Mouse (Mus musculus) adrenal gland, postnatal 25 days (tissue): ENCODE measurements around the gene Rev3l. TPM values are rescaled to one million over a fixed set of nuclear protein-coding genes. Genes with fewer than 3 reads are reported as not detected.
A peak's percentile ranks its signal among the peaks of the same experiment; 100 is the strongest.
"Not testable (repeated sequence)": the region's sequence is repeated elsewhere in the genome, so short reads cannot be mapped to it uniquely, and the experiment has no call there.

Experiments
- DNase-seq: peaks from one replicate; pipeline ENCODE4 v3.0.0; 2021; ENCODE audit warnings: mixed read lengths
- total RNA-seq: library from RNA; stranded (reverse); gene quantifications from 2 replicates; pipeline ENCODE4 v1.2.3, GENCODE M21; 2021

Rev3l gene
- total RNA-seq, 1 experiment from 2014 or later: 31.1 TPM

GRCm38 (mm10) chr10:39785241-39785640, 53.3 kb downstream of the Rev3l start:
- no peak for DNase-seq

GRCm38 (mm10) chr10:39793295-39793694, 61.4 kb downstream of the Rev3l start:
- DNase-seq: no peak

GRCm38 (mm10) chr10:39811507-39811906, 79.6 kb downstream of the Rev3l start:
- DNase-seq: peak; percentile 33

DNA sequence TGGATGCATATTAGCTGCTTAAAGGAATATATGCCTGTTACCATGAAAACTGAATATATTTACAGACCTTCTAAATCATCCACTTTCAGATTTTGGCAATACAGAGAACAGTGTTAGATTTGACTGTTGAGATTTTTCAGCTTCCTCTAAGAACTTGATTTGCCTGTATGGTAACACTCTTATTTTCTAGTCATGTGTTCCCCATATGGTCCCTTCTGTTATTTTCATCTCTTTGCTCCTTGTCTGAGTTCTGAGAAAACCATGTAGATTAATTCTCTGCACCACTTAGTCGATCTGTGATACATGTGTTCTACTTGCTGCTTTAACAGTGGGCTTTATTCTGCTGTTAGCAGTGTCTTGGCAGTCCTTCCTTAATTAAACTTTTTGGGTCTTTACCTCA, 110.7 kb downstream of the Rev3l start:
- DNase-seq: no peak

DNA sequence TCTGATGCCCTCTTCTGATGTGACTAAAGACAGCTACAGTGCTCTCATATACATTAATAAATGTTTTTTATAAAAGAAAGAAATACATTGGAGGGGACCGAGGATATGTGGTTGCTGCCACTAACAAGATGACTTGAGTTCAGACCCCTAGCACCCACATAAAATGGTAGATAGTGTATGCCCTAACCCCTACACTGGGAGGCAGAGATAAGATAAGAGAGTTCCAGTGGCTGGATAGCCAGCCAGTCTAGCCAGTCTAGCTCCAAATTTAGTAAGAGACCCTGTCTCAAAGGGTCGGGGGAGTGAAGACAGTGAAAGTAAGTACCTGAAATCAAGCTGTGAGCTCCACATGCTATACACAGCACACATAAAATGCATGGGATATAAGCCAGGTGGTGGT, 133.6 kb downstream of the Rev3l start:
- no peak for DNase-seq

DNA sequence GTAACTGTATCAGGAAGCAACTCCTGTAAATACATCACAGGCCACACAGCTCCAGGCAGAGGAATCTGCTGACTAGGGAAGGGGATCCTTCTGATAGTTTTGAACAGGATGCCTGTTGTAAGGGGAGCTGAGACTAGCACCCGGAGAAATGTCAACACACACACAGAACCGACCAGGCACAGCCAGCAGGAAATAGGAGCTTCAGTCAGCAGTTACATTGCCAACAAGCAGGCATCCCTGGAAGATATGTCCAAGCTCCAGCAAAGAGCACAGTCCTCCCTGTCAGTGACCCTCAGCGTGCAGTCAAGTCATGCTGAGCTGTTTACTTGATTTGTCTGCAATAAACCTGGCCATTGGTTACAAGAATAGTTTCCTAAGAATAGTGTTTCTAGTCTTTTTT, 156.7 kb downstream of the Rev3l start:
- no peak for DNase-seq

GRCm38 (mm10) chr10:39893702-39894697, 162.1 kb downstream of the Rev3l start:
- peak; percentile 29 for DNase-seq

- DNase-seq: no peak
Measured at GRCm38 (mm10) chr10:39896503-39896902, 164.6 kb downstream of the Rev3l start.

- peak; percentile 89 for DNase-seq
Measured at GRCm38 (mm10) chr10:39898874-39899371, 167.0 kb downstream of the Rev3l start, which contains the start of gene Mfsd4b4. Gene Mfsd4b4, minus strand, starts transcription at chr10:39899238.

DNA sequence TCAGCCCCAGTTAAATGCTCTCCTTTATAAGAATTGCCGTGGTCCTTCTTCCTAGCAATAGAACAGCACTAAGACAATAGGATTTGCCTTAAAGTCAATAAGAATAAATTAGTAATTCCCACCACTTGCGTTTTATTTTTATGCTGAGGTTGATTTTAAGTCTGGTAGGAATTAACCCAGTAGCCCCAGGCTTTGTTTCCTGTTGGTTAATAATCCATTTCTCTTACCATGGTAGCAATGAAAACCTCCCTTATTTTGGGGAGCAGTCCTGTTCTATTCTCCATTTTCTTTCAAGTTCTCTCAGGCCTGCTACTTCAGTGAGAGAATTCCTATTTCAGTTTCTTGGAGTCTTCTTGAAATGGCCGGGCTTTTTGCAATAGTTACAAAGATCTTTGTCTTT, 172.3 kb downstream of the Rev3l start:
- no peak for DNase-seq

DNA sequence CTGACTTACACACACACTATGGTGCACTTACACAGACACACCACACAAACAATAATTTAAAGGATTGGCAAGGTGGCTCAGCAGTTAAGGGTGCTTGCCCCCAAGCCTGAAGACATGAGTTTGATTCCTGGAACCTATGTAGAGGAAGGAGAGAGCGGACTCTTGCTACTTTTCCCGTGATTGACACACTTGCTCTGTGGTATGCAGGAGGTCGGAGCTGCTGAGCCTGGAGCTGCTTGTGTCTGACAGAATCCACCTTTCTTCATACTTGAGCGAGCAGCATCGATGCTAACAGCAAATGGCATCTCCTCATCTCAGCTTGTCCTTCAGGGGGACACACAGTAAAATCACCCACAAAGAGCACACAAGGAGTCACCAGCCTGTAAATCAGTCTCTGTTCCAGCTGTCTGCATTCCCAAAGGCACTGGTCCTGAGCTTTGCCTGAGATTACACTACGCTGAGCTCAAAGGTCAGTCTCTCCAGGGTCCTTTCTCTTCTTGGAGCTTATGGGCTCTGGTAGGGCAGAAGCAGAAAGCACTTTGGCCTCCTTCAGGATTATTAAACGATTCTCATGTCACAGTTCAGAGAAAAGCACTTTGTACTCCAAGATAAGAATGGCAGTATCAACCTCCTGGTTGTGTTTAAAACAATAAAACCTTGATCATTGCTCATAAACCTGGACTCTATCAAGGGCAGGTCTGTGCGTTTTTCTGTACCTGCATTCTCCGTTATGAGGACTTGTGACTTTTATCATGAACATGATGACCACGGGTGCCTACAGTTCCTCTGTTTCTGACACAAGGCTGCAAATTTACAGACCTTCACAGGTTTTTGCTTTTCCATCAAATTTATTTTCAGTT, 175.1 kb downstream of the Rev3l start:
- DNase-seq: no peak

DNA sequence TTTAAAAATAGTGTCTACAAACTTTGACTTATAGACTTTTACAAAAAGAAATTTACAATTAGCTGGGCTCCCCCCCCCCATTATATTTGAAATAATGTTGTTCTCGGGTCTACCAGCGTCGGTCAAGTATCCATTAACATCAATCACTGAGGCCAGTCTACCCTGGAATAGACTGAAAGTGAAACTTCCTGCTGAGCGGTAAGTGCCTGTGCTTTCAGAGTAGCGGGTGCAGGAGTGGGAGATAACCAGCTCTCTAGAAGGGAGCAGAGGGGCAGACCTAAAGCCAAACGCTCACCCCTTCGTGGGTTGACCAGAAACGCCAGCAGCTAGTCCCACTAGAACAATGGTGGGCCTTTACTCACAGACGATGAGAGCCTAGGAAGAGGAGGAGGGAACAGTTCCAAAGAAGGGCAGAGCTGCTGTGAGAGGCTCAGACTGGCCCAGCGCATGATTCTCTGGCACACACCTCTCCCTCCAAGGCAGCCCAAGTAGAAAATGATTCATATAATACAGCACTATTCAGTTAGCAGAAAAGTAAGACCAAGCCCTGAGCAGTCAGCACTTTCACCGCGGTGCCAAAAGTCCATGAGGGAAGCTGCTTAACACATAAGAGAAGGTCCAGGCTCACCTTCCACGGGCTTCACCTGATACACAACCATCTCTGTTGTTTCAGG, 177.0 kb downstream of the Rev3l start:
- DNase-seq: no peak

DNA sequence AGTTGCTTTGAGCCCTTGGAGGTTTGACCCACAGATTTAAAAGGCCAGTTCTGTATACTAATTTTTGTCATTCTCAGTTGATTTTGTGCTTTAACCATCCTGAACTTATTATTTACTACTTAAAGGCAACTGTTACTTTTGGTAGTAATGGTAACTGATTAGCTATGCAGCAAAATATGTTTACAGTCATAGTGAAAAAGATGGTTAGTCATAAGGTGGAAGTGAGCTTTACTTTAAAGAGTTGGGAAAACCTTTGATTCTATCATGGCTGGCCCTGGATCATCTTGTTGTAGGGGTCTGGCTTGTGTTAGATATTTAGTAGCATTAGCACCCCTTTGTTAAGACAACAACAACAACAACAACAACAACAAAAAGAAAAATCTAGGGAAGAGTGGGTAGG, 180.7 kb downstream of the Rev3l start:
- DNase-seq: no peak

DNA sequence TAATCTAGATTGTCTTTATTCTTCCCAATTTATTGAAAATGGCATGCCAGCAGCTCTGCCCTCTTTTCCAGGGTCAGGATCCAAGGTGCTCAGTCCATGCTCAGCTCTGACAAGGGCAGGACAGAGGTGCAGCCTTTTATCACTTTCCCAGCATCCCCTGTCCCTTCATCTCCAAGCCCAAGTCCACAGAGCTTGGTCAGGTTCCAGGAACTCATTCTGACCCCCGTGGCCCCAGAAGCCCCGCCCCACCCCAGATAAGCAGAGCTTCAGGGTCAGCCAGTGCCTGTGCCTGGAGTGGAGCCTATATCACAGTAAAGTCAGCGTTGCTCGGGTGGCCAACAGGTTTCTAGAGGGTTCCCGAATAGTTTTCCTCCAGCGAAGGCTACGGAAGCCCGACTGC, 192.6 kb downstream of the Rev3l start:
- DNase-seq: not testable (repeated sequence)

Other genes with a start within 250 kb of the Rev3l start
- 24.4 and 26.0 TPM in 2 replicates for gene Traf3ip2, start 119.2 kb upstream of the Rev3l start, total RNA-seq
- gene Mfsd4b4, start 167.1 kb downstream of the Rev3l start, total RNA-seq: 11.3 and 16.2 TPM in 2 replicates
- gene Mfsd4b2, start 194.8 kb downstream of the Rev3l start, total RNA-seq: 0.43 TPM in 2 replicates
- gene Mfsd4b3, start 228.0 kb downstream of the Rev3l start, total RNA-seq: 7.6 and 8.1 TPM in 2 replicates